Mouse (Mus musculus) heart, adult 2 months (tissue): ENCODE results near the gene Rnf41. TPM values are rescaled to one million over a fixed set of nuclear protein-coding genes. Genes with fewer than 3 reads are reported as not detected.
A peak's percentile ranks its signal among the peaks of the same experiment; 100 is the strongest.

Experiments used
- DNase-seq, 2 experiments: peaks; one replicate each; pipeline ENCODE4 v3.0.0; 2021
- H3K27ac ChIP-seq: fragments of 200-600 bp; 2 replicates; pipeline ENCODE4 v1.8.1; 2022
- H3K27me3 ChIP-seq: fragments of 200-500 bp; 2 replicates; pipeline ENCODE4 v1.6.1; 2012; ENCODE audit warnings: mild to moderate bottlenecking, low read length, inconsistent platforms, mixed read lengths; ENCODE audit not compliant: control insufficient read depth, insufficient read depth
- H3K36me3 ChIP-seq: fragments of 200-500 bp; 2 replicates; pipeline ENCODE4 v1.6.1; 2012; ENCODE audit warnings: low read length, inconsistent platforms; ENCODE audit not compliant: control insufficient read depth, insufficient read depth
- H3K4me1 ChIP-seq: fragments of 200-500 bp; 2 replicates; pipeline ENCODE4 v1.6.1; 2011; ENCODE audit warnings: low read length; ENCODE audit not compliant: control insufficient read depth, insufficient read depth
- H3K4me3 ChIP-seq: fragments of 200-600 bp; 2 replicates; pipeline ENCODE4 v1.8.1; 2022
- H3K79me2 ChIP-seq: fragments of 200-500 bp; replicated peaks from 2 replicates; pipeline ENCODE4 v1.6.1; 2012; ENCODE audit warnings: mild to moderate bottlenecking, inconsistent platforms, low read length, moderate library complexity, mixed read lengths; ENCODE audit not compliant: control insufficient read depth, insufficient read depth
- H3K9ac ChIP-seq: fragments of 200-500 bp; 2 replicates; pipeline ENCODE4 v1.6.1; 2012; ENCODE audit warnings: low read depth, mild to moderate bottlenecking, control low read depth, inconsistent platforms, low read length, mixed read lengths
- CTCF ChIP-seq: fragments of 200-600 bp; IDR thresholded peaks from 2 replicates; pipeline ENCODE4 v1.8.1; 2022; ENCODE audit warnings: antibody characterized with exemption, mild to moderate bottlenecking, moderate library complexity
- EP300 ChIP-seq: fragments of 200-500 bp; IDR thresholded peaks from 2 replicates; pipeline ENCODE4 v1.6.1; 2011; ENCODE audit warnings: low read depth, low read length, control low read depth; ENCODE audit not compliant: insufficient read depth
- POLR2A ChIP-seq: fragments of 200-500 bp; IDR thresholded peaks from 2 replicates; pipeline ENCODE4 v1.6.1; 2011; ENCODE audit warnings: mild to moderate bottlenecking, low read depth, low read length, control low read depth; ENCODE audit not compliant: insufficient read depth
- WGBS: fragments of 180-500 bp; shearing (Covaris S2); methylation state at CpG from one replicate; pipeline ENCODE4 v1.1.7; 2018; 5-methylcytosine and 5-hydroxymethylcytosine counted together
- intact Hi-C: fragments of 180-260 bp; cut with DNase I; formaldehyde crosslinking; loops from one replicate; pipeline ENCODE4 v1.15.1; 2025
- polyA plus RNA-seq: library from polyadenylated mRNA; depleted of rRNA; stranded (reverse); fragments of >200 nt; gene quantifications from 2 replicates; pipeline ENCODE4 v1.2.3, GENCODE M21; 2012
- total RNA-seq, 2 experiments: library from RNA; stranded (reverse); gene quantifications; 2 replicates each; pipeline ENCODE4 v1.2.3; 2021

Rnf41 gene
- total and polyA plus RNA-seq, 3 experiments: 12.5 to 16.9 (median 15.8) TPM

DNA sequence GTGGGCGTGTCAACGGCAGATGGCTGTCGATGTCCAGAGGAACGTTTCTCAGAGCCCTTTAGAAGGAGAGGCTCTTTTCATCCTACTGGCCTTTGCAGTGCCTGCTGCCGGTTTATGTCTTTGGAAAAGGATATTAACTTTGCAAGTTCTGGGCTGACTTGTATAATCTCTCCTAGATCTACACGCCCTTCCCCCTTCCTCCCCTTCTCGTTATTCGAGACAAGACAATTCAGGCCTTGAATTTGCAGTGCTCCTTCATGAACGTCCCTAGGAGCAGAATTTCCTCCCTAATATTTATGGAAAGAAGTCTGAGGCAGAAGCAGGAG, 42.3 kb upstream of the Rnf41 start:
- Histone ChIP-seq H3K27me3 (no peaks in the 10 kb centered on the region), H3K4me1 (peaks cover 9% of the 10 kb centered on the region), H3K4me3 (peak overlapping the region; percentile 74), H3K27ac (peak overlapping the region; percentile 98), H3K36me3 (peaks cover 10% of the 10 kb centered on the region), H3K9ac (peak overlapping the region; percentile 80), H3K79me2 (no peaks in the 10 kb centered on the region)
- DNase-seq: no peak
- intact Hi-C loops: no loop called here
- WGBS: 4% methylated on average over 9 of the region's 9 CpGs
- TF ChIP-seq POLR2A (no peak; the same call in 1 of the 2 replicates), EP300 (no peak)

DNA sequence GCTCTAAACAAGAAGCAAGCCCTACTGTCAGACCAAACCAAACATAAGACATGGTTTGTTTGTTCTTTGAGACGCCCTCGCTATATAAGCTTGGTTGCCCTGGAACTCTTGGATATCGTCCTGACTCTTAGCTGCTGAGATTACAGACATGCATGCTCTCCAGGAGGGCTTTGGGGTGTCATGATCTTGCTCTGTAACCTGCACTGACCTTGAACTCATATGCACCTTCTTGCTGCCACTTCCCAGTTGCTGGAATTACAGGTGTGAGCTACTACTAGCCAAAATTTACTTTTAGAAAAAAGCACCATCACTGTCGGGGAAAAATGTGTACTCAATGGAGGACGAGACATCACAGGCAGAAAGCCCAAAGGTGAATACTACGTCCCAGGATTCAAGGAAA, 41.9 kb upstream of the Rnf41 start:
- H3K9ac ChIP-seq: peak overlapping the region; percentile 80
- no peaks in the 10 kb centered on the region for H3K79me2 ChIP-seq
- TF ChIP-seq POLR2A (no peak), CTCF (no peak), EP300 (no peak)
- 69% methylated on average over 6 of the region's 6 CpGs for WGBS
- no peak for DNase-seq
- intact Hi-C loops: no loop called here
- peak overlapping the region; percentile 98 for H3K27ac ChIP-seq
- H3K4me1 ChIP-seq: peaks cover 9% of the 10 kb centered on the region
- H3K36me3 ChIP-seq: peaks cover 8% of the 10 kb centered on the region
- H3K27me3 ChIP-seq: no peaks in the 10 kb centered on the region
- H3K4me3 ChIP-seq: peak overlapping the region; percentile 74

DNA sequence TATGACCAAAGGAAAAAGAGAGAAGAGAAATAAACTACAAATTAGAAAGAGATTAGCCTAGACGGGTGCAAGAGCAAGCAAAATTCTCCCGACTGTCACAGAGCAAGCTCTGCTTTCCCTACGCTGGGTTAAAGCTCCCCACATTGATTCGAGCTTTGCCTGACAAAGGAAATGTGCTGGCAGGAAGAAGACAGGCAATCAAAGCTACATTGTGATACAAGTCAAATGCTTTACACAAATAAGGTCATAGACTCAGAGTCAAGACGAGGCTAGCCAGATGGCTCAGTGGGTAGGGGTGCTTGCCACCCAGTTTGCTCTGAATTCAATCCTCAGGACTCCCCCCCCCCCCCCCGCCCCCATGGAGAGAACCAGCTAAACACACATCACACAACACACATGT, 41.4 kb upstream of the Rnf41 start:
- no peaks in the 10 kb centered on the region for H3K79me2 ChIP-seq
- TF ChIP-seq CTCF: no peak
- TF ChIP-seq EP300: no peak
- TF ChIP-seq POLR2A: no peak
- 38% methylated on average over 6 of the region's 6 CpGs for WGBS
- peaks cover 8% of the 10 kb centered on the region for H3K4me1 ChIP-seq
- H3K27ac ChIP-seq: peak overlapping the region; percentile 98
- no peak for DNase-seq
- H3K9ac ChIP-seq: no peak overlapping the region
- H3K27me3 ChIP-seq: no peaks in the 10 kb centered on the region
- intact Hi-C loops: no loop called here
- H3K36me3 ChIP-seq: peaks cover 8% of the 10 kb centered on the region
- H3K4me3 ChIP-seq: no peak overlapping the region

DNA sequence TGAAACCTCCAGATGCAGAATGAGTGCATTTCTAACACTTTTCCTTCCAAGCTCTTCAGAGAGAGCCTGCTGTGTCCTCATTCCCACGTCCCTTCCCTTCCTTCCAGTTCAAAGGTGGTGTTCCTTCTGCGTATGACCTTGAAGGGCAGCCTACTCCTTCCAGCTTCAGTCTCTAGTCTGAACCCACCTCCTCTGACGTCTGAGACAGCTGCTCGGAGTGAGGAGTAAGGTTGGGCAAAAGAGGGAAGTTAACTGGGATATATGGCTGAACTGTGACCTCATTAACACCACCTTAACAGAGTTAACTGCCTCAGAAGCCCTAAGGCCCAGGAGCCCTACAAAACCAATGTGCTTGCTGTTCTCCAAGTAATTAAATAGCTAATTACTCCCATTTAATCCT, 40.9 kb upstream of the Rnf41 start:
- Histone ChIP-seq H3K4me1 (peaks cover 8% of the 10 kb centered on the region), H3K4me3 (no peak overlapping the region), H3K36me3 (peaks cover 8% of the 10 kb centered on the region), H3K9ac (no peak overlapping the region), H3K27me3 (no peaks in the 10 kb centered on the region), H3K27ac (no peak overlapping the region), H3K79me2 (no peaks in the 10 kb centered on the region)
- TF ChIP-seq CTCF: no peak
- TF ChIP-seq POLR2A: no peak
- no peak for TF ChIP-seq EP300
- intact Hi-C loops: no loop called here
- 63% methylated on average over 4 of the region's 4 CpGs for WGBS
- no peak for DNase-seq

DNA sequence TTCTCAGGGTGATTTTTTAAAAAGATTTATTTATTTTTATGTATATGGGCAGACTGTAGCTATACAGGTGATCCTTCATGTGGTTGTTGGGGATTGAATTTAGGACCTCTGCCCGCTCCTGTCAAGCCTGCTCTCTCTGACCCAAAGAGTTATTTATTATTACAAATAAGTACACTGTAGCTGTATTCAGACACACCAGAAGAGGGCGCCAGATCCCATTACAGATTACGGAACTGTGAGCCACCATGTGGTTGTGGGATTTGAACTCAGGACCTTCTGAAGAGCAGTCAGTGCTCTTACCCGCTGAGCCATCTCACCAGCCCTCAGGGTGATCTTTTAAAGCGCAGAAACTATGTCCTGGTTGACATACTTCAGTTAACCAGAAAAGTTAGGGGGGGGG, 39.3 kb upstream of the Rnf41 start:
- no peak for DNase-seq
- peaks cover 10% of the 10 kb centered on the region for H3K4me1 ChIP-seq
- 81% methylated on average over 5 of the region's 5 CpGs for WGBS
- H3K27ac ChIP-seq: peak overlapping the region; percentile 89
- no peaks in the 10 kb centered on the region for H3K27me3 ChIP-seq
- no peak overlapping the region for H3K9ac ChIP-seq
- no peaks in the 10 kb centered on the region for H3K79me2 ChIP-seq
- intact Hi-C loops: no loop called here
- peaks cover 5% of the 10 kb centered on the region for H3K36me3 ChIP-seq
- H3K4me3 ChIP-seq: no peak overlapping the region
- TF ChIP-seq CTCF: peak; percentile 40
- TF ChIP-seq EP300: no peak

DNA sequence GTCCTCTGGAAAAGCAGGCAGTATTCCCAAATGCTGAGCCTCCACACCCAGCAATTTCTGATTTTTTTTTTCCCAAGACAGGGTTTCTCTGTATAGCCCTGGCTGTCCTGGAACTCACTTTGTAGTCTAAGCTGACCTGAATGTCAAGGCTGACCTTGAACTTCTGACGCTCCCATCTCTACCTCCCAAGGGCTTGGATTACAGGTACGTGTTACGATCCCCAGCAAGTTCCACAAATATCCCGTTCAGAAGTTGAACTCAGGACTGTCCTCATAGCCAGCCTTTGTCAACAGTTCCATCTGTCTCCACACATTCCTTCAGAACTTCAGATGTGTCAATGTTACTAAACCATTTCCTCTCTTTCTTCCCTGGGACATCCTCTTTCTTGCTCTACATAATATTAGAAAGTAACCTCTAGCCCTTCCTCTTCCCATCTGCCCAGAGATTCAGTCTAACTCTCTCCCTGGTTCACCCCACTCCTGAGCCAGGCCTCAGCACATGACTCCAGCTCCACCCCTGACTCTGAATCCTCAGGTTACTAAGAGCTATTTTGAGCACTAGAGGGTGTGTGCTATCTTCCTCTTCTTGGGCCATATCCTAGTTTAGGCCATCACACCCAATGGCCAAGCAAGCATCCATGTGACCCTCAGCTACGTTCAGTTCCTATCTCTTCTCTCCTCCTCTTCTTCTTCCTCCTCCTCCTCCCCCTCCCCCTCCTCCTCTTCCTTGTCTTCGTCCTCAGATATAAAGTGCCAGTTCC, 38.3 kb upstream of the Rnf41 start:
- no peak for TF ChIP-seq CTCF
- peak; percentile 78 for TF ChIP-seq EP300
- TF ChIP-seq POLR2A: peak; percentile 56
- Histone ChIP-seq H3K4me3 (no peak overlapping the region), H3K4me1 (peaks cover 11% of the 10 kb centered on the region), H3K27ac (peak overlapping the region; percentile 89), H3K79me2 (no peaks in the 10 kb centered on the region), H3K9ac (no peak overlapping the region), H3K27me3 (no peaks in the 10 kb centered on the region), H3K36me3 (no peaks in the 10 kb centered on the region)
- intact Hi-C loops: no loop called here
- DNase-seq: peak in 1 of 2 experiments; percentile 75
- WGBS: 36% methylated on average over 6 of the region's 6 CpGs
